Mouse (Mus musculus) E14TG2a.4 (cell line): ENCODE measurements around the gene Igfbp2.

Experiments used
- H3K27me3 ChIP-seq: 2 replicates; pipeline ENCODE4 v1.6.1; 2014; ENCODE audit warnings: low read length, control low read depth; ENCODE audit not compliant: insufficient read depth
- H3K36me3 ChIP-seq: 2 replicates; pipeline ENCODE4 v1.6.1; 2014; ENCODE audit warnings: low read length, control low read depth; ENCODE audit not compliant: insufficient read depth
- H3K4me1 ChIP-seq: replicated peaks from 2 replicates; pipeline ENCODE4 v1.6.1; 2014; ENCODE audit warnings: low read depth, low read length, control low read depth
- H3K4me3 ChIP-seq: replicated peaks from 2 replicates; pipeline ENCODE4 v1.5.1; 2014; ENCODE audit warnings: mild to moderate bottlenecking, low read length
- H3K9me3 ChIP-seq: 2 replicates; pipeline ENCODE4 v1.6.1; 2014; ENCODE audit warnings: low read length, control low read depth
- CTCF ChIP-seq: conservative IDR thresholded peaks from 2 replicates; pipeline ENCODE4 v1.5.1; 2014; ENCODE audit warnings: low read length
- NANOG ChIP-seq: IDR thresholded peaks from 2 replicates; pipeline ENCODE4 v1.6.1; 2014; ENCODE audit warnings: borderline replicate concordance, low read length, mixed read lengths
- POU5F1 ChIP-seq: IDR thresholded peaks from 2 replicates; pipeline ENCODE4 v1.6.1; 2014; ENCODE audit warnings: low read length, borderline replicate concordance

The Igfbp2 gene

GRCm38 (mm10) chr1:72793230-72793629, 31.1 kb upstream of the Igfbp2 start:
- TF ChIP-seq CTCF (no peak), NANOG (peak; percentile 100), POU5F1 (no peak)
- Histone ChIP-seq H3K4me3 (no peak overlapping the region), H3K36me3 (no peaks in the 10 kb centered on the region; the same call in 1 of the 2 replicates), H3K9me3 (0 out of 2 replicates have a peak, but pooled peaks cover 11% of the 10 kb centered on the region), H3K27me3 (no peaks in the 10 kb centered on the region), H3K4me1 (peaks cover 67% of the 10 kb centered on the region)

GRCm38 (mm10) chr1:72796128-72796527, 28.2 kb upstream of the Igfbp2 start:
- H3K4me3 ChIP-seq, result no peak overlapping the region
- H3K36me3 ChIP-seq, result no peaks in the 10 kb centered on the region; the same call in 1 of the 2 replicates
- H3K27me3 ChIP-seq, result no peaks in the 10 kb centered on the region
- peaks cover 15% of the 10 kb centered on the region; the same call in 1 of the 2 replicates for H3K9me3 ChIP-seq
- peaks cover 57% of the 10 kb centered on the region for H3K4me1 ChIP-seq
- TF ChIP-seq POU5F1 (no peak), CTCF (no peak), NANOG (no peak)

GRCm38 (mm10) chr1:72797102-72797665, 27.1 kb upstream of the Igfbp2 start:
- Histone ChIP-seq H3K4me3 (no peak overlapping the region), H3K27me3 (no peaks in the 10 kb centered on the region), H3K9me3 (peaks cover 15% of the 10 kb centered on the region; the same call in 1 of the 2 replicates), H3K4me1 (peaks cover 47% of the 10 kb centered on the region), H3K36me3 (no peaks in the 10 kb centered on the region; the same call in 1 of the 2 replicates)
- TF ChIP-seq CTCF (no peak), POU5F1 (no peak), NANOG (peak; percentile 50; the same call in 1 of the 2 replicates)

- Histone ChIP-seq H3K4me3 (no peak overlapping the region), H3K36me3 (no peaks in the 10 kb centered on the region; the same call in 1 of the 2 replicates), H3K27me3 (no peaks in the 10 kb centered on the region), H3K4me1 (peaks cover 38% of the 10 kb centered on the region), H3K9me3 (peaks cover 15% of the 10 kb centered on the region; the same call in 1 of the 2 replicates)
- TF ChIP-seq CTCF (no peak), NANOG (no peak), POU5F1 (no peak)
Observed at GRCm38 (mm10) chr1:72798441-72798840, 25.9 kb upstream of the Igfbp2 start.

GRCm38 (mm10) chr1:72804031-72804430, 20.3 kb upstream of the Igfbp2 start:
- Histone ChIP-seq H3K36me3 (no peaks in the 10 kb centered on the region), H3K9me3 (peaks cover 4% of the 10 kb centered on the region; the same call in 1 of the 2 replicates), H3K4me3 (no peak overlapping the region), H3K27me3 (no peaks in the 10 kb centered on the region), H3K4me1 (peaks cover 50% of the 10 kb centered on the region)
- TF ChIP-seq CTCF, result no peak
- no peak for TF ChIP-seq POU5F1
- TF ChIP-seq NANOG, result no peak

- no peaks in the 10 kb centered on the region for H3K36me3 ChIP-seq
- peaks cover 4% of the 10 kb centered on the region; the same call in 1 of the 2 replicates for H3K9me3 ChIP-seq
- peaks cover 57% of the 10 kb centered on the region for H3K4me1 ChIP-seq
- no peaks in the 10 kb centered on the region for H3K27me3 ChIP-seq
- H3K4me3 ChIP-seq, result peak overlapping the region; percentile 48
- TF ChIP-seq CTCF (no peak), POU5F1 (no peak), NANOG (no peak)
Observed at GRCm38 (mm10) chr1:72805037-72805436, 19.3 kb upstream of the Igfbp2 start.

GRCm38 (mm10) chr1:72805476-72806043, 18.7 kb upstream of the Igfbp2 start:
- H3K4me3 ChIP-seq, result peak overlapping the region; percentile 54
- H3K36me3 ChIP-seq, result no peaks in the 10 kb centered on the region
- TF ChIP-seq NANOG (no peak), CTCF (no peak), POU5F1 (0 out of 2 replicates have a peak, but pooled peaks have one; percentile 4)
- no peaks in the 10 kb centered on the region for H3K27me3 ChIP-seq
- H3K9me3 ChIP-seq, result peaks cover 6% of the 10 kb centered on the region; the same call in 1 of the 2 replicates
- H3K4me1 ChIP-seq, result peaks cover 62% of the 10 kb centered on the region

- Histone ChIP-seq H3K4me1 (peaks cover 63% of the 10 kb centered on the region), H3K36me3 (no peaks in the 10 kb centered on the region), H3K27me3 (no peaks in the 10 kb centered on the region), H3K9me3 (peaks cover 9% of the 10 kb centered on the region; the same call in 1 of the 2 replicates), H3K4me3 (peak overlapping the region; percentile 54)
- no peak for TF ChIP-seq NANOG
Observed at GRCm38 (mm10) chr1:72806044-72806584, 18.2 kb upstream of the Igfbp2 start.
